Mouse (Mus musculus): ENCODE measurements around the gene Pum2.
"Not testable (repeated sequence)": the region's sequence is repeated elsewhere in the genome, so short reads cannot be mapped to it uniquely, and the experiment has no call there.

Pum2 gene

GRCm38 (mm10) chr12:8667473-8668255, 6.3 kb upstream of the Pum2 start:
- in situ Hi-C loops (cut with MboI, MseI), result loop anchor here in 1 of 2 experiments (25.0 kb wide), 1 partner anchor 1720 kb away; the partner anchor contains the start of gene Rdh14

DNA sequence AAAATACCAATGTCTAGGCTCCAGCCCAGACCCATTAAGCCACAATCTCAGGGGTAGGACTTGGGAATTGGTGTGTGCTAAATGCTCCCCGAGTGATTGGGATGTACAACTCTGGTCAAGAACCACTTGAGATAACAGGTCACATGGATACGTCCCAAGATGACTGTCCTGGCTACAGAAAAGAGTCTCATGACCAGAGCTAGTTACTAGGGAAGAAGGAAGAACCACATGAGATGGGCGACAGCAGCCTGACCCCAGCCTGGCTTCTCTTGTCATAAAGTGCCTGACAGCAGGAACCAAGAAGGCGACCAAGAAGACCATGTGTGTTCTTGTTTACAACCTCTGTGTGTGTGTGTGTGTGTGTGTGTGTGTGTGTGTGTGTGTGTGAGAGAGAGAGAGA, 4.5 kb upstream of the Pum2 start:
- in situ Hi-C loops (cut with MboI, MseI), result loop anchor here in 1 of 2 experiments (25.0 kb wide), 1 partner anchor 1718 kb away; the partner anchor contains the start of gene Rdh14

DNA sequence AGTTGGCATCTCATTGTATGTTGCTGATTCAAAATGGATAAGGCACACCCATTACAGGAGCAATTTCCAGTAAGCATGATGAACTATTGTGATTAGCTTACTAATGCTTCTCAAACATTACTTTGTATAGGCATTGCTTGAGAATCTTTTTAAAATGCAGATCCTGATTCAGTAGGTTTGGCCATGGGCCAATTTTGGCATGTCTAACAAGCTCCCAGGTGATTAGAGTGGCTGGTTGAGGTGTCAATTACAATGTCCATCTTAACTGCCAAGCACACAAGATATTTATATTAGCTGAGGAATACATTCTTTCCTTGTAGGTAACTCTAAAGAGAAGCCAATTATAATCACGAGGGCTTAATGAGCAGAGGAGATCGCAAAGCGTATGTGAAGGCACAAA, 4.1 kb upstream of the Pum2 start:
- in situ Hi-C loops (cut with MboI, MseI), result loop anchor here in 1 of 2 experiments (25.0 kb wide), 1 partner anchor 1717 kb away; the partner anchor contains the start of gene Rdh14

GRCm38 (mm10) chr12:8673121-8673973, 587 bp upstream of the Pum2 start:
- in situ Hi-C loops (cut with MboI, MseI), result loop anchor here in 1 of 2 experiments (25.0 kb wide), 1 partner anchor 1714 kb away; the partner anchor contains the start of gene Rdh14

GRCm38 (mm10) chr12:8674377-8674864, 487 bp downstream of the Pum2 start:
- in situ Hi-C loops (cut with MboI, MseI), result loop anchor here in 1 of 2 experiments (25.0 kb wide), 1 partner anchor 1713 kb away; the partner anchor contains the start of gene Rdh14

DNA sequence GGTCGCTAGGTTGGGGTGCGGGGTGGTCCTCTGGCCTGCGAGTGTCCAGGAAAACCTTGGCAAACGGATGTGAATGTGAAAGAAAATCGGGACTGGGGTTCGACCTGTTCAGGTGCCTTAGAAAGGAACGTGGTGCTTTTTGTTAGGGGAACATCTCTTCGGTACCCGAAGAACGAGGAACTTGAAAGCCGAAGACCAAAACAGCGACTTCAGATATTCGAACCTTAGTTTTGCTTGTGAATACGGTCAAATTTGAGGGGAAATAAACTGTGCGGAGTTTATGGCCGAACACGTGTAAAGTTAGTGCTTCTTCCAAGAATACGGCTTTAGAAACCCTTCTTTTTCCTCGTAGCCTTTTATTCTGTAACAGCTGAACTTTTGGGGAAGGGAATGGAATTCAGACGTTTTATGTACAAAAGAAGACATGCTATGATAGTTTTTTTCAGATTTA, 982 bp downstream of the Pum2 start:
- in situ Hi-C loops (cut with MboI, MseI), result loop anchor here in 1 of 2 experiments (25.0 kb wide), 1 partner anchor 1712 kb away; the partner anchor contains the start of gene Rdh14

DNA sequence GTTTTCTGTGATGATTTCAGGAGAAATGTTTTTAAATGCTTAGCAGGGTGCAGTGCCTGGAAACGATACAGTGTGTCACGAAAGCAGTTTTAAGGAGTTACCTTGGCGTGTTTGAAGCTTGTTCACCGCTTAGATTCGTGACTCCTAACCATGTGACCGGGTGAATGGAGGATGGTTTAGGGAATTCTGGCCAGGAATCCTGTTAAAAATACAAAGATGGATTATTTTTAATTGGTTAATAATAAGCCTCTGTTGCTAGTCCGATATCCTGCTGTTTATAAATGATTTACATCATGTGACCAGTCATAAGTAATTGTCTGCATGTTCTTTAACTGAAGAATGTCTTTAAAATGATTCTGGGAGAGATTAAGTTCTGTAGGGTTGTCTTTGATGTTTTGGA, 1.4 kb downstream of the Pum2 start:
- in situ Hi-C loops (cut with MboI, MseI), result no loop called here

- in situ Hi-C loops (cut with MboI, MseI), result no loop called here
These were observed 2.4 kb downstream of the Pum2 start for GRCm38 (mm10) chr12:8676341-8676740.

DNA sequence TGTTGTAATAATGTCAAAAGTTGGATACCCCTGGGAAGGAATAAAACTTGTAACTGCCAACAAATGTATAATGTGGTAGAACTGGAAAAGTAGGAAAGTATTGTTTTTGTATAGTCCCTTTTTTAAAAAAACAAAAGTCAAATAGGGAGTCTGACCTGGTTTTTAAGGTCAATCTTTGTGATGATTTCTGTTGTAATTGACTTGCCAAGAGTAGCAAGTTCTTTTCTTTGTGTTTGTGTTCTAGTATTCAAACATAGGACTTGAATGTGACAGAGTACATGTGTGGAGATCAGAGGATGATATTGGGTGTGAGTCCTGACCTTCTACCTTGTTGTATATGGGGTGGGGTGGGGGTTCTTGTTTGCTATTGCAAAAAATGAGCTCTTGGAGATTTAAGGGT, 4.0 kb downstream of the Pum2 start:
- in situ Hi-C loops (cut with MboI, MseI), result no loop called here

- in situ Hi-C loops (cut with MboI, MseI), result no loop called here
These were observed 10.3 kb downstream of the Pum2 start for GRCm38 (mm10) chr12:8684200-8684599.

DNA sequence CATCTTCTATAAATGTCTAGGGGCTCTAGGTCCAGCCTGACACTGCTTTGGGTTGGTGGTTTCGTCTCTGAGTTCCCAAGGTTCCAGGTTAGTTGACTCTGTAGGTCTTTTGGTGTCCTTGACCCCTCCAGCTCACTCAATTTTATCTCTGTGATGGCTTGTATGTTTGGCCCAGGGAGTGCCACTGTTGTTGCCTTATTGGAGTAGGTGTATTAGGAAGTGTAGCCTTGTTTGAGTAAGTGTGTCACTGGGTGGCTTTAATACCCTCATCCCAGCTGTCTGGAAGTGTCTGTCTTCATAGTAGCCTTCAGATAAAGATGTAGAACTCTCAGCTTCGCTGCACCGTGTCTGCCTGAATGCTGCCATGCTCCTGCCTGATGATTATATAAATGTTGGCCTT, 11.1 kb downstream of the Pum2 start:
- in situ Hi-C loops (cut with MboI, MseI), result no loop called here

GRCm38 (mm10) chr12:8689882-8690281, 15.9 kb downstream of the Pum2 start:
- in situ Hi-C loops (cut with MboI, MseI), result not testable (repeated sequence)

GRCm38 (mm10) chr12:8698895-8699294, 25.0 kb downstream of the Pum2 start:
- in situ Hi-C loops (cut with MboI, MseI), result no loop called here

DNA sequence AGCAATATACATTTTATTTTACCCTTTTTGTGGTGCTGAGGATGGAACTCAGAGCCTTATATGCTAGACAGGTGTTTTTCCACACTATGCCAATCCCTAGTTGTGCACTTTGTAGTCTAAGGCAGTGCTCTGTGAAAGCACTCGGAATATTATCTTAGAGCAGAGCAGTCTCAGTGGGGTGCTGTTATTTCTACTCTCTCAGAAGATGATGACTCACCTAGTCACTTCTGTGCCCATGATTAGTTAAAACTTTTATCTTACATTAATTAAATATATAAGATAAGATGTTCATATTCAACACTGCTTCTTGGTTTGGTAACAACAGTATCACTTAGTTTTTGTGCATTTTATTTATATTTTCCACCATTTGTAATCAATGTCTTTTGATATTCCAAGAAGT, 30.1 kb downstream of the Pum2 start:
- in situ Hi-C loops (cut with MboI, MseI), result no loop called here

DNA sequence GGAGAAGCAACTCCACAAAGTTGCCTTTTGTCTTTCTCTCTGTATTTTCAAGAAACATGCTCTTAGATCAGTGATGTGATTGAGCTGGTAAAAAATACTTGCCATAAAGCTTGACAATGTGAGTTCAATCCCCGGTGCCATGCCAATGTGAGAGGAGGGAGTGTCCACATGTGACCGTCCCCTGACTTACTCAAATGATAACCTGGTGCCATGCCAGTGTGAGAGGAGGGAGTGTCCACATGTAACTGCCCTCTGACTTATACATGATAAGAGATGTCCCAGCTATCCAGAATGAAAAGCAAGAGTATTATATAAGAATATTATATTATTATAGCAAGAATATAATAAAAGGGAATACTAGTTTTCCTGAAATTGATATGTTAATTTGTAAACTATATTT, 34.9 kb downstream of the Pum2 start:
- in situ Hi-C loops (cut with MboI, MseI), result no loop called here

GRCm38 (mm10) chr12:8712665-8713064, 38.7 kb downstream of the Pum2 start:
- in situ Hi-C loops (cut with MboI, MseI), result no loop called here

GRCm38 (mm10) chr12:8716093-8716492, 42.2 kb downstream of the Pum2 start:
- in situ Hi-C loops (cut with MboI, MseI), result loop anchor here in 1 of 2 experiments (5.0 kb wide), 1 partner anchor 41 kb away; no protein-coding TSS in a partner anchor

- in situ Hi-C loops (cut with MboI, MseI), result no loop called here
These were observed 53.0 kb downstream of the Pum2 start for GRCm38 (mm10) chr12:8726890-8727289.

DNA sequence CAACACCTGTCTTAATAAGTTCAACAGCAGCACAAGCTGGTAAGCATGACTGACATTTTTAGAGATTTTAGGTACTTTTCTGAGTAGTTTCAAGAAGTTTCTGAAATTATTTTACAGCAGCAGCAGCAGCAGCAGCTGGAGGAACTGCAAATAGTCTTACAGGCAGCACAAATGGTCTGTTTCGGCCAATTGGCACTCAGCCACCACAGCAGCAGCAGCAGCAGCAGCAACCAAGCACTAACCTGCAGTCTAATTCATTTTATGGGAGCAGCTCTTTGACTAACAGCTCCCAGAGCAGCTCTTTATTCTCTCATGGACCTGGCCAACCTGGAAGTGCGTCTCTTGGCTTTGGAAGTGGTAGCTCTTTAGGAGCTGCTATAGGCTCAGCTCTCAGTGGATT, 54.8 kb downstream of the Pum2 start:
- in situ Hi-C loops (cut with MboI, MseI), result no loop called here

DNA sequence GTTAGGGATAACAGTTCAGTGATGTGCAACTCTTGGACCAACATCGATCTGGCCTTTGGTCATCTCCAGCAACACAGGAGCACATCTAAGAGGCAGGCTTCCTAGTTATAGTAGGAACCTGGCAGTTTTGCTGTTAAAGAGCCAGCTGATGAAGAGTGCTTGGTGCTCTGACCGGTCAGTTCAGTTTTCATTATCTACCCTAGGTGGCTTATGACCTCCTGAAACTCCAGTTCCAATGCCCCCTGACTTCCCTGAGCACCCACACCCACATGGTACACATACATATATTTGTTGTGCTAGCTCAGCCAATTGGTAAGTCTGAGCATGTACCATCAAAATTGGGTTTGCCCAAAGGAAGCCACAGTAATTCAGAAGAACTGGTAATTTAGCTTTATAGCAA, 79.7 kb downstream of the Pum2 start:
- in situ Hi-C loops (cut with MboI, MseI), result no loop called here

GRCm38 (mm10) chr12:8754116-8754515, 80.2 kb downstream of the Pum2 start:
- in situ Hi-C loops (cut with MboI, MseI), result no loop called here

GRCm38 (mm10) chr12:8758029-8758428, 84.1 kb downstream of the Pum2 start:
- in situ Hi-C loops (cut with MboI, MseI), result loop anchor here in 1 of 2 experiments (5.0 kb wide), 1 partner anchor 41 kb away; no protein-coding TSS in a partner anchor

Data from T-helper 17 cell (primary cell).